ENCODE assay signal across 8 mouse cellular contexts in genomic region chr8:107455268-107455667, GRCm38 (mm10). TPM values are rescaled to one million over a fixed set of nuclear protein-coding genes. Genes with fewer than 3 reads are reported as not detected.
A peak's percentile ranks its signal among the peaks of the same experiment; 100 is the strongest.
DNase-seq lines count a peak whose midpoint lies in the region; ATAC-seq lines count a peak whose summit lies in the region.

No protein-coding gene starts in this region.

- H3K36me3 ChIP-seq in forebrain, embryonic 14.5 days (ENCODE audit: control insufficient read depth, insufficient read depth, low read length): peaks cover 23% of the 10 kb centered on the region
- H3K36me3 ChIP-seq in forebrain, embryonic 13.5 days (ENCODE audit: poor library complexity, severe bottlenecking): peaks cover 32% of the 10 kb centered on the region
- peaks cover 38% of the 10 kb centered on the region for H3K36me3 ChIP-seq in neural tube, embryonic 15.5 days
- H3K36me3 ChIP-seq in lung, embryonic 16.5 days (ENCODE audit: control insufficient read depth, insufficient read depth, low read length): peaks cover 6% of the 10 kb centered on the region

- no peak overlapping the region for H3K4me2 ChIP-seq in forebrain, embryonic 14.5 days (ENCODE audit: low read length)
- no peak overlapping the region for H3K4me2 ChIP-seq in forebrain, embryonic 13.5 days
- no peak overlapping the region for H3K4me2 ChIP-seq in neural tube, embryonic 15.5 days
- H3K4me2 ChIP-seq in lung, embryonic 16.5 days (ENCODE audit: low read depth, low read length): no peak overlapping the region

- no peak overlapping the region for H3K4me3 ChIP-seq in forebrain, embryonic 14.5 days (ENCODE audit: low read depth, low read length)
- no peak overlapping the region for H3K4me3 ChIP-seq in forebrain, embryonic 13.5 days
- no peak overlapping the region for H3K4me3 ChIP-seq in neural tube, embryonic 15.5 days (replicated peaks)
- H3K4me3 ChIP-seq in lung, embryonic 16.5 days (ENCODE audit: low read length): no peak overlapping the region

- ATAC-seq in forebrain, embryonic 14.5 days: no peak
- ATAC-seq in forebrain, embryonic 13.5 days: no peak
- no peak for ATAC-seq in neural tube, embryonic 15.5 days (ENCODE audit: low FRiP score)
- ATAC-seq in lung, embryonic 16.5 days (ENCODE audit: low read depth): peak; percentile 47

- WGBS in forebrain, embryonic 14.5 days: 20% methylated on average over 3 of the region's 3 CpGs
- 25% methylated on average over 3 of the region's 3 CpGs for WGBS in forebrain, embryonic 13.5 days
- 13% methylated on average over 3 of the region's 3 CpGs for WGBS in neural tube, embryonic 15.5 days
- 3% methylated on average over 3 of the region's 3 CpGs for WGBS in lung, embryonic 16.5 days

- intact Hi-C loops in heart, postnatal 36 days (cut with DNase I): loop anchor here (1.0 kb wide), 2 partner anchors 117 to 121 kb away; no protein-coding TSS in a partner anchor

- H3K4me1 ChIP-seq in forebrain, embryonic 14.5 days (ENCODE audit: control insufficient read depth, insufficient read depth, low read length): no peaks in the 10 kb centered on the region
- no peaks in the 10 kb centered on the region for H3K4me1 ChIP-seq in forebrain, embryonic 13.5 days
- H3K4me1 ChIP-seq in neural tube, embryonic 15.5 days: no peaks in the 10 kb centered on the region
- no peaks in the 10 kb centered on the region for H3K4me1 ChIP-seq in lung, embryonic 16.5 days (replicated peaks; ENCODE audit: control insufficient read depth, insufficient read depth, low read length)

- H3K27ac ChIP-seq in forebrain, embryonic 14.5 days (ENCODE audit: low read depth, low read length): no peak overlapping the region
- no peak overlapping the region for H3K27ac ChIP-seq in forebrain, embryonic 13.5 days
- H3K27ac ChIP-seq in neural tube, embryonic 15.5 days (replicated peaks): no peak overlapping the region
- H3K27ac ChIP-seq in lung, embryonic 16.5 days (ENCODE audit: low read length): no peak overlapping the region

- DNase-seq in forebrain, embryonic 14.5 days (ENCODE audit: low spot score): peak; percentile 74
- peak; percentile 37 for DNase-seq in neural tube, embryonic 10.5 days (ENCODE audit: extremely low spot score, low spot score)
- DNase-seq in cerebellum, adult 9-10 months: peak; percentile 54
- peak; percentile 16 to 29 for DNase-seq in heart, postnatal 36 days
- peak; percentile 32 for DNase-seq in thymus, postnatal 25 days

- H3K27me3 ChIP-seq in forebrain, embryonic 14.5 days (replicated peaks; ENCODE audit: control insufficient read depth, insufficient read depth, low read length): no peaks in the 10 kb centered on the region
- no peaks in the 10 kb centered on the region for H3K27me3 ChIP-seq in forebrain, embryonic 13.5 days
- H3K27me3 ChIP-seq in neural tube, embryonic 15.5 days (replicated peaks): no peaks in the 10 kb centered on the region
- H3K27me3 ChIP-seq in lung, embryonic 16.5 days (ENCODE audit: control insufficient read depth, insufficient read depth, low read depth, low read length): no peaks in the 10 kb centered on the region

- H3K9ac ChIP-seq in forebrain, embryonic 14.5 days (ENCODE audit: low read length): no peak overlapping the region
- no peak overlapping the region for H3K9ac ChIP-seq in forebrain, embryonic 13.5 days
- no peak overlapping the region for H3K9ac ChIP-seq in neural tube, embryonic 15.5 days (replicated peaks)
- no peak overlapping the region for H3K9ac ChIP-seq in lung, embryonic 16.5 days (ENCODE audit: low read length)

- H3K9me3 ChIP-seq in forebrain, embryonic 14.5 days (replicated peaks; ENCODE audit: control insufficient read depth, low read length): no peaks in the 10 kb centered on the region
- H3K9me3 ChIP-seq in forebrain, embryonic 13.5 days (replicated peaks): no peaks in the 10 kb centered on the region
- no peaks in the 10 kb centered on the region for H3K9me3 ChIP-seq in neural tube, embryonic 15.5 days (replicated peaks)
- H3K9me3 ChIP-seq in lung, embryonic 16.5 days (ENCODE audit: control insufficient read depth, low read length): no peaks in the 10 kb centered on the region

RNA-seq across cellular contexts. Expression of gene Wwp2, which starts 19.1 kb away (rescaled TPM):
- 38.8 and 40.4 TPM in 2 replicates for polyA plus RNA-seq in forebrain, embryonic 14.5 days (2014; fragmentation: Nextera tagmentation; extraction: Ambion mirVana)
- 40.8 and 46.5 TPM in 2 replicates for polyA plus RNA-seq in forebrain, embryonic 13.5 days (2015; fragmentation: Nextera tagmentation; extraction: Ambion mirVana)
- polyA plus RNA-seq in neural tube, embryonic 15.5 days (2015; fragmentation: Nextera tagmentation; extraction: Ambion mirVana): 36.4 and 39.5 TPM in 2 replicates
- total RNA-seq in heart, postnatal 36 days (2021): 10 to 100 TPM; 23.9 to 26.1 TPM
- polyA plus RNA-seq in lung, embryonic 16.5 days (2015; fragmentation: Nextera tagmentation; extraction: Ambion mirVana): 60.5 and 64.6 TPM in 2 replicates

RNA-seq across cellular contexts. Expression of gene Nob1, which starts 30.4 kb away (rescaled TPM):
- 43.4 and 57.2 TPM in 2 replicates for polyA plus RNA-seq in forebrain, embryonic 14.5 days (2014; fragmentation: Nextera tagmentation; extraction: Ambion mirVana)
- 75.1 and 75.6 TPM in 2 replicates for polyA plus RNA-seq in forebrain, embryonic 13.5 days (2015; fragmentation: Nextera tagmentation; extraction: Ambion mirVana)
- polyA plus RNA-seq in neural tube, embryonic 15.5 days (2015; fragmentation: Nextera tagmentation; extraction: Ambion mirVana): 64.2 and 73.6 TPM in 2 replicates
- total RNA-seq in heart, postnatal 36 days (2021): 10 to 100 TPM; 21.6 to 24.1 TPM
- 71.6 and 72.9 TPM in 2 replicates for polyA plus RNA-seq in lung, embryonic 16.5 days (2015; fragmentation: Nextera tagmentation; extraction: Ambion mirVana)

RNA-seq across cellular contexts. Expression of gene Nqo1, which starts 52.3 kb away (rescaled TPM):
- polyA plus RNA-seq in forebrain, embryonic 14.5 days (2014; fragmentation: Nextera tagmentation; extraction: Ambion mirVana): 5.1 TPM in 2 replicates
- 4.1 and 4.5 TPM in 2 replicates for polyA plus RNA-seq in forebrain, embryonic 13.5 days (2015; fragmentation: Nextera tagmentation; extraction: Ambion mirVana)
- 7.8 and 32.7 TPM in 2 replicates for polyA plus RNA-seq in neural tube, embryonic 15.5 days (2015; fragmentation: Nextera tagmentation; extraction: Ambion mirVana)
- 10 to 100 TPM; 33.2 to 57.3 TPM for total RNA-seq in heart, postnatal 36 days (2021)
- 14.5 and 15.3 TPM in 2 replicates for polyA plus RNA-seq in lung, embryonic 16.5 days (2015; fragmentation: Nextera tagmentation; extraction: Ambion mirVana)

Comparison
In these comparisons a context has a peak if more than half of its experiments do, and no peak if none do; other contexts are left out.
1. DNase-seq: peak in every context shown above with its lines; median percentile 74 in forebrain, embryonic 14.5 days; 54 in cerebellum, adult 9-10 months; 37 in neural tube, embryonic 10.5 days; 32 in thymus, postnatal 25 days; 22 in heart, postnatal 36 days.